Mouse (Mus musculus): ENCODE data around the gene Agxt. TPM values are rescaled to one million over a fixed set of nuclear protein-coding genes. Genes with fewer than 3 reads are reported as not detected.

Gene Agxt
- polyA plus RNA-seq, 1 experiment from 2014 or later: 17.4 TPM

DNA sequence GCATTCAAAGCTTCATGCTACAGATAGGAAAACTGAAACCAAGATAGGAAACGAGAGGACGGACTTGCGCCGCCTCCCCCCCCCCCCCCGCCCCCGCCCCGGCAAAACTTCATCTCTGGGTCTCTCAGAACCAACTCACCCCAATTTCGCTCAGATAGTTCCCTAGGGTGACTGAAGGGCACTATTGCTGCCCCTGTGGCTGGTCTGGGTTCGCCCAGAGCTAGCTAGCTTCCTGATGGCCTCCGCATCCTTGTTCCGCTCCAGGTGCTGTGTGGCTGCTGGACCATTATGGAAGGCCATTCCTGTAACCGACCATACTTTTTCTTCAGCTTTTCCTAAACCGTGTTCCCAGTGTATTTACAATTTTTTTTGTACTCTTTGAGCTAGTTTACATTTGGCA is 19.6 kb upstream of the Agxt start:
- Histone ChIP-seq H3K9ac (ENCODE audit: low read depth, low read length) (no peak overlapping the region), H3K4me2 (ENCODE audit: low read depth, low read length) (peak overlapping the region; percentile 7; the same call in 1 of the 2 replicates), H3K4me1 (ENCODE audit: control insufficient read depth, low read depth, low read length) (no peaks in the 10 kb centered on the region), H3K27me3 (ENCODE audit: control insufficient read depth, insufficient read depth, low read depth, low read length) (no peaks in the 10 kb centered on the region), H3K4me3 (ENCODE audit: low read depth, low read length) (no peak overlapping the region), H3K36me3 (ENCODE audit: control insufficient read depth, insufficient read depth) (no peaks in the 10 kb centered on the region), H3K9me3 (replicated peaks; ENCODE audit: control insufficient read depth, low read length) (no peaks in the 10 kb centered on the region), H3K27ac (ENCODE audit: low read length) (no peak overlapping the region)
- 22% methylated on average over 13 of the region's 13 CpGs for WGBS (ENCODE audit: insufficient replicate concordance)
- ATAC-seq (ENCODE audit: low read depth): no peak

DNA sequence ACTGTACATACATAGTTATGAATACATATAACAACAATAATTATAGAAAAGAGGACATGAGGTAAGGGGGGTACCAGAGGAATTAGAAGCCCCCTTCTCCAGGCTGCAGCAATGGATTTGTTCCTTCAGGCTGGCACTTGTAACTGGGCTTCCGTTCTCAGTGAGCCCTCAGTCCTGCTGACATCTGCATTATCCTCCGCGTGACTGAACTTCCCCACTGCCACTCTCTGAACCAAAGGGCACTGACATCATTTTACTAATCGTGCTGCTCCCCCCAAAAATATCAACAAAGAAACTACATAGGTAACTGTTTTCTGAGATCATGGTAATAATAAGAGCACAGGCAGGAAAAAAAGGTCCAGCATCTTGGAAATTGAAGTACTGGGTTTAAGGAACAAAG is 16.2 kb upstream of the Agxt start:
- no peak overlapping the region for H3K9ac ChIP-seq (ENCODE audit: low read depth, low read length)
- no peak overlapping the region for H3K4me3 ChIP-seq (ENCODE audit: low read depth, low read length)
- H3K9me3 ChIP-seq (replicated peaks; ENCODE audit: control insufficient read depth, low read length): no peaks in the 10 kb centered on the region
- no peaks in the 10 kb centered on the region for H3K36me3 ChIP-seq (ENCODE audit: control insufficient read depth, insufficient read depth)
- no peak overlapping the region for H3K4me2 ChIP-seq (ENCODE audit: low read depth, low read length)
- H3K4me1 ChIP-seq (ENCODE audit: control insufficient read depth, low read depth, low read length): peaks cover 4% of the 10 kb centered on the region; the same call in 1 of the 2 replicates
- no peak for ATAC-seq (ENCODE audit: low read depth)
- H3K27ac ChIP-seq (ENCODE audit: low read length): no peak overlapping the region
- WGBS (ENCODE audit: insufficient replicate concordance): 28% methylated on average over 4 of the region's 4 CpGs
- H3K27me3 ChIP-seq (ENCODE audit: control insufficient read depth, insufficient read depth, low read depth, low read length): no peaks in the 10 kb centered on the region

DNA sequence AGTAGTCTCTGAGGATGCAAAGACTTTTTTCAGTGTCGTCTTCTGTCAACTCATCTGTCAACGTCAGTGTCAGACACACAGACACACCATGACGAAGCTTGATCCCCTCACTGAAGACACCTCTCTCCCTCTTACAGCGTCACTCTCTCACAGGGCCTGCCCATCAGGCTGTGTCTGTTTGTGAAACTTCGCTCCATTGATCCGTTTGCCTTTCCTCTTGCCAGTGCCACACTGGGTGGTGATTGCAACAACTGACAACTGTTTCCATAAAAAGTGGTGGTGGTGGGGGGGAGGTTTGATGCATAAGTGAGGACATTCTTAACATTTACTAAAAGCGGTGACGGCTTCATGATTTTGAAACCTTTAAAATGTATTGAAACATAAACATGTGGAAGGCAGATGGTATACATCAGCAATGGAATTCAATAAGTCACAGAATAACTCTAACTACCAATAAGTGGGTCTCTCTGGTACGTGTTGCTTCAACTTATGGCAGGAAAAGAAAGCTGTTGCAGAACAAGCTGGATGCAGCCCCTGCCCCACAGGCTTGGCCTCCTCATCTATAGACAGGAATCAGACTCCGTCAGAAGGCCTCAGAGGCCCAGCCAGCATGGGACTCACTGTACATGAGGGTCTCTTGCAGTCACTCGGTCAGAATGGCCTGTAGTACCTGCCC is 11.7 kb upstream of the Agxt start:
- H3K4me3 ChIP-seq (ENCODE audit: low read depth, low read length): no peak overlapping the region
- peaks cover 5% of the 10 kb centered on the region; the same call in 1 of the 2 replicates for H3K4me1 ChIP-seq (ENCODE audit: control insufficient read depth, low read depth, low read length)
- no peaks in the 10 kb centered on the region for H3K36me3 ChIP-seq (ENCODE audit: control insufficient read depth, insufficient read depth)
- no peaks in the 10 kb centered on the region for H3K27me3 ChIP-seq (ENCODE audit: control insufficient read depth, insufficient read depth, low read depth, low read length)
- H3K9ac ChIP-seq (ENCODE audit: low read depth, low read length): no peak overlapping the region
- ATAC-seq (ENCODE audit: low read depth): 0 out of 2 replicates have a peak, but pooled peaks have one; percentile 47
- WGBS (ENCODE audit: insufficient replicate concordance): 54% methylated on average over 11 of the region's 11 CpGs
- no peak overlapping the region for H3K27ac ChIP-seq (ENCODE audit: low read length)
- H3K4me2 ChIP-seq (ENCODE audit: low read depth, low read length): no peak overlapping the region
- no peaks in the 10 kb centered on the region for H3K9me3 ChIP-seq (replicated peaks; ENCODE audit: control insufficient read depth, low read length)

- peaks cover 5% of the 10 kb centered on the region; the same call in 1 of the 2 replicates for H3K4me1 ChIP-seq (ENCODE audit: control insufficient read depth, low read depth, low read length)
- no peak for ATAC-seq (ENCODE audit: low read depth)
- H3K4me2 ChIP-seq (ENCODE audit: low read depth, low read length): no peak overlapping the region
- no peak overlapping the region for H3K4me3 ChIP-seq (ENCODE audit: low read depth, low read length)
- H3K27ac ChIP-seq (ENCODE audit: low read length): no peak overlapping the region
- no peak overlapping the region for H3K9ac ChIP-seq (ENCODE audit: low read depth, low read length)
- H3K36me3 ChIP-seq (ENCODE audit: control insufficient read depth, insufficient read depth): no peaks in the 10 kb centered on the region
- H3K9me3 ChIP-seq (replicated peaks; ENCODE audit: control insufficient read depth, low read length): no peaks in the 10 kb centered on the region
- no peaks in the 10 kb centered on the region for H3K27me3 ChIP-seq (ENCODE audit: control insufficient read depth, insufficient read depth, low read depth, low read length)
- 43% methylated on average over 8 of the region's 8 CpGs for WGBS (ENCODE audit: insufficient replicate concordance)
Observed at GRCm38 (mm10) chr1:93124066-93124465, 11.0 kb upstream of the Agxt start.

- WGBS (ENCODE audit: insufficient replicate concordance): 36% methylated on average over 5 of the region's 5 CpGs
Observed at GRCm38 (mm10) chr1:93125256-93125655, 9.8 kb upstream of the Agxt start.

DNA sequence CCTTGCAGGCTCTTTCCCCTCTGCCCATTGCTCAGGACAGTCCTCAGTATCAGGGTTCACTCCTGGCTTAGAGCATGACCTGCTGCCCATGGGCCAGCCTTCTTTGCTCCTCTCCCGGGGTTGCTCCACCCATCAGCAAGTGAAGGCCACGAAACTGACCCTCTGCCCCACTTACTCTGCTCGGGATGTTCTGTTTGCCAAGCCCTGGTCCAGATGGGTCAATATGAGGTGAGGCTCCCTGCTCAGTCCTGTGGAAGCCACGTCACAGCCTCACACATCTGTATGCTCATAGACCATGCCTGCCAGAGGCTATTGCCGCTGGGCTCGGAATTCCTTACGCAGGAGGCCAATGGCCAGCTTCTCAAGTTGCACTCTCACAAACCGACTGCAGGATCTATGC is 6.8 kb upstream of the Agxt start:
- Histone ChIP-seq H3K27me3 (ENCODE audit: control insufficient read depth, insufficient read depth, low read depth, low read length) (no peaks in the 10 kb centered on the region), H3K9ac (ENCODE audit: low read depth, low read length) (no peak overlapping the region), H3K9me3 (replicated peaks; ENCODE audit: control insufficient read depth, low read length) (no peaks in the 10 kb centered on the region), H3K27ac (ENCODE audit: low read length) (no peak overlapping the region), H3K4me2 (ENCODE audit: low read depth, low read length) (no peak overlapping the region), H3K4me1 (ENCODE audit: control insufficient read depth, low read depth, low read length) (peaks cover 5% of the 10 kb centered on the region; the same call in 1 of the 2 replicates), H3K4me3 (ENCODE audit: low read depth, low read length) (no peak overlapping the region), H3K36me3 (ENCODE audit: control insufficient read depth, insufficient read depth) (no peaks in the 10 kb centered on the region)
- 53% methylated on average over 8 of the region's 8 CpGs for WGBS (ENCODE audit: insufficient replicate concordance)
- peak; percentile 40 for ATAC-seq (ENCODE audit: low read depth)

More at GRCm38 (mm10) chr1:93125256-93125655, 9.8 kb upstream of the Agxt start:
- H3K27ac ChIP-seq (ENCODE audit: low read length): no peak overlapping the region
- H3K36me3 ChIP-seq (ENCODE audit: control insufficient read depth, insufficient read depth): no peaks in the 10 kb centered on the region
- no peaks in the 10 kb centered on the region for H3K27me3 ChIP-seq (ENCODE audit: control insufficient read depth, insufficient read depth, low read depth, low read length)
- peaks cover 5% of the 10 kb centered on the region; the same call in 1 of the 2 replicates for H3K4me1 ChIP-seq (ENCODE audit: control insufficient read depth, low read depth, low read length)
- H3K9ac ChIP-seq (ENCODE audit: low read depth, low read length): no peak overlapping the region
- H3K4me3 ChIP-seq (ENCODE audit: low read depth, low read length): no peak overlapping the region
- peak; percentile 27; the same call in 1 of the 2 replicates for ATAC-seq (ENCODE audit: low read depth)
- no peaks in the 10 kb centered on the region for H3K9me3 ChIP-seq (replicated peaks; ENCODE audit: control insufficient read depth, low read length)
- H3K4me2 ChIP-seq (ENCODE audit: low read depth, low read length): no peak overlapping the region

DNA sequence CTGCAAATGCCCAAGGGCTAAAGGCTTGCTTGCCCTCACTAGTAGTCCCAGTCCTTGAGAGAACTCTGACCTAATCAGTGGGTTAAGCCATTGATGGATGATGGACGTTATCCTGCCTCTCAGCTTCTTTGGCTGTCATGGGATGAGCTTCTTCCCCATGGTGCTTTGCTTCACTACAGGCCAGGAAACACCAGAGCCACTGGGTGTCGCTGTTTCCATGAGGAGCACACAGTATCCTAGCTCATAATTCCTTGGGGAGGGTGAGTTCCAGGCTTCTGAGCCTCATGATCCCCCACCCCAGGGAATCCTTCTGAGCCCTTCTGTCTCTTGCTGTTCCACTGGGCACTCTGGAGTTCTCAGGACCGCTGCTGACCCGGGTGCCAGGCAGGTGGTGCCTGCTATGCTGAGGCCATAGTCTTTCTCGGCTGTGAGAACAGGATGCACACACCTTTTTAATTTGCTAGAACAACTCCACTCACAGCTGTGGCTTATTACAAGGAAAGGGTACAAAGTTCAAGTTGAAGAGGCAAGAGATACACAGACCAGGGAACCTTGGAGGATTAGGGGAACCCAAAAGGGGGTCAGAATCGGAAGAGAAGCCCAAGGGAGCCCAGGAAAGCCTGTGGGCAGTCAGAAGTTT is 6.2 kb upstream of the Agxt start:
- H3K4me1 ChIP-seq (ENCODE audit: control insufficient read depth, low read depth, low read length): peaks cover 2% of the 10 kb centered on the region; the same call in 1 of the 2 replicates
- H3K4me3 ChIP-seq (ENCODE audit: low read depth, low read length): no peak overlapping the region
- no peak for ATAC-seq (ENCODE audit: low read depth)
- H3K27ac ChIP-seq (ENCODE audit: low read length): no peak overlapping the region
- no peak overlapping the region for H3K9ac ChIP-seq (ENCODE audit: low read depth, low read length)
- no peaks in the 10 kb centered on the region for H3K9me3 ChIP-seq (replicated peaks; ENCODE audit: control insufficient read depth, low read length)
- no peaks in the 10 kb centered on the region for H3K27me3 ChIP-seq (ENCODE audit: control insufficient read depth, insufficient read depth, low read depth, low read length)
- H3K4me2 ChIP-seq (ENCODE audit: low read depth, low read length): no peak overlapping the region
- no peaks in the 10 kb centered on the region for H3K36me3 ChIP-seq (ENCODE audit: control insufficient read depth, insufficient read depth)
- 31% methylated on average over 6 of the region's 6 CpGs for WGBS (ENCODE audit: insufficient replicate concordance)

DNA sequence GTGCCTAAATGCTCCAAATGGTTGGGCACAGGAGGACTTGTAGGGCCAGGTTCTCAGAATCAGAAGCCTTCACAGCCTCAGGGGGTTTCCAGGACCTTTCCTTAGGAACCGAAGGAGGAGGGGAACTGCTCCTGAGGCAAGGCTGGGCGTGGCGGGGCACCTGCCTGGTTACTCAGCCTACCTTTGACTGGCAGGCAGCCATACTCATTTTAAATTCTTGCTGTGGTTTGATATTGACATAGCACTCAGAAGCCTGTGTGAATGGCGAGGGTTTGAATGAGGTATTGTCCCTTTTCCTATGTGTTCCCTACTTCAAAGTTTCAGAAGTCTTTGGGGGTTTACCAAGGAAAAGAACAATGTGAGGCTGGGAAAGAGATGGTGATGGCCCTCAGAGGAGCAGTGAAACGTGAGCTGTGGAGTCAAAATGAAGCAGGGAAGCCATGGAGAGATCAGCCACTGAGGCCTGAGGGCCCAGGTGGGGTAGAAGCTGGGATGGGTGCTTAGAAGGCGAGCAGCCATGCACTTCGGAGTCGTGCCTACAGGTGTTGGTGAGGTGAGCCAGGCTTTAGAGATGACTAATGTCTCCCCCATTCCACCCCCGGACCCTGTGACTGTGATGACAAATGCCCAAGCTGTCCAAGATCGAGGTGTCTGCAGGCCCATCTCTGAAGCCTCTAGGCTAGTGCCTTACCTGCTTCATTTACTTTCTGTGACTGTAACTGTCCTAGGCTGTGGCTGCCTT is 4.6 kb upstream of the Agxt start:
- ATAC-seq (ENCODE audit: low read depth): no peak
- Histone ChIP-seq H3K27me3 (ENCODE audit: control insufficient read depth, insufficient read depth, low read depth, low read length) (no peaks in the 10 kb centered on the region), H3K27ac (ENCODE audit: low read length) (no peak overlapping the region), H3K9me3 (replicated peaks; ENCODE audit: control insufficient read depth, low read length) (no peaks in the 10 kb centered on the region), H3K9ac (ENCODE audit: low read depth, low read length) (no peak overlapping the region), H3K4me1 (ENCODE audit: control insufficient read depth, low read depth, low read length) (no peaks in the 10 kb centered on the region; the same call in 1 of the 2 replicates), H3K36me3 (ENCODE audit: control insufficient read depth, insufficient read depth) (no peaks in the 10 kb centered on the region), H3K4me3 (ENCODE audit: low read depth, low read length) (no peak overlapping the region), H3K4me2 (ENCODE audit: low read depth, low read length) (no peak overlapping the region)
- WGBS (ENCODE audit: insufficient replicate concordance): 51% methylated on average over 10 of the region's 10 CpGs
